Mouse (Mus musculus) urinary bladder, postnatal 36 days (tissue): ENCODE measurements around the gene Pole4.

Experiments
- DNase-seq, 2 experiments: peaks; one replicate each; pipeline ENCODE4 v3.0.0; 2022; ENCODE audit warnings: low spot score in 2 of 2, mixed read lengths in 1 of 2

Pole4 gene

GRCm38 (mm10) chr6:82613201-82613600 is 92.0 kb downstream of the Pole4 start:
- DNase-seq, result no peak

GRCm38 (mm10) chr6:82611049-82611448 is 94.1 kb downstream of the Pole4 start:
- no peak for DNase-seq

- DNase-seq, result no peak
Observed at GRCm38 (mm10) chr6:82609339-82609926, 95.7 kb downstream of the Pole4 start.

GRCm38 (mm10) chr6:82608756-82609155 is 96.4 kb downstream of the Pole4 start:
- no peak for DNase-seq

GRCm38 (mm10) chr6:82604791-82605190 is 100.4 kb downstream of the Pole4 start:
- no peak for DNase-seq

- peak; percentile 11 to 17 for DNase-seq
Observed at GRCm38 (mm10) chr6:82603665-82604064, 101.5 kb downstream of the Pole4 start.

GRCm38 (mm10) chr6:82603228-82603627 is 101.9 kb downstream of the Pole4 start:
- no peak for DNase-seq

GRCm38 (mm10) chr6:82595461-82596090 is 109.6 kb downstream of the Pole4 start:
- no peak for DNase-seq

- DNase-seq, result no peak
Observed at GRCm38 (mm10) chr6:82589387-82589786, 115.8 kb downstream of the Pole4 start.

- no peak for DNase-seq
Observed at GRCm38 (mm10) chr6:82585396-82585795, 119.8 kb downstream of the Pole4 start.

- DNase-seq, result no peak
Observed at GRCm38 (mm10) chr6:82575445-82575844, 129.7 kb downstream of the Pole4 start.
